Mouse (Mus musculus) layer of hippocampus, adult 2 months (tissue): ENCODE measurements at regions not wholly inside any gene's neighbourhood (a gene's known extent, or its start where the extent isn't known, plus 50 kb on each side); places are given as distances from the start of the nearest gene placed in this dataset.

Source experiments
- DNase-seq, 2 experiments: peaks; one replicate each; pipeline ENCODE4 v3.0.0; 2022; ENCODE audit warnings: low spot score in 2 of 2
- H3K27ac ChIP-seq: fragments of 200-600 bp; 2 replicates; pipeline ENCODE4 v1.8.1; 2022
- H3K4me3 ChIP-seq: fragments of 200-600 bp; 2 replicates; pipeline ENCODE4 v1.8.1; 2022; ENCODE audit warnings: mild to moderate bottlenecking
- CTCF ChIP-seq: fragments of 200-600 bp; conservative IDR thresholded peaks from 2 replicates; pipeline ENCODE4 v1.8.1; 2022; ENCODE audit warnings: antibody characterized with exemption, mild to moderate bottlenecking, moderate library complexity

GRCm38 (mm10) chr7:68686396-68687139 is 62.5 kb downstream of the Arrdc4 start:
- H3K27ac ChIP-seq = no peak overlapping the region
- H3K4me3 ChIP-seq = no peak overlapping the region
- no peak for TF ChIP-seq CTCF
- no peak for DNase-seq

- no peak for DNase-seq
- TF ChIP-seq CTCF = no peak
- H3K27ac ChIP-seq = no peak overlapping the region
- no peak overlapping the region for H3K4me3 ChIP-seq
Measured at GRCm38 (mm10) chr7:68682929-68683643, 66.0 kb downstream of the Arrdc4 start.

GRCm38 (mm10) chr7:68682318-68682728 is 66.7 kb downstream of the Arrdc4 start:
- TF ChIP-seq CTCF = no peak
- DNase-seq = no peak
- Histone ChIP-seq H3K4me3 (no peak overlapping the region), H3K27ac (no peak overlapping the region)

- Histone ChIP-seq H3K27ac (no peak overlapping the region), H3K4me3 (no peak overlapping the region)
- no peak for TF ChIP-seq CTCF
- no peak for DNase-seq
Measured at GRCm38 (mm10) chr7:68679770-68680169, 69.3 kb downstream of the Arrdc4 start.

GRCm38 (mm10) chr7:68667790-68668732 is 81.0 kb downstream of the Arrdc4 start:
- Histone ChIP-seq H3K4me3 (no peak overlapping the region), H3K27ac (no peak overlapping the region)
- no peak for TF ChIP-seq CTCF
- DNase-seq = no peak

GRCm38 (mm10) chr7:68667215-68667614 is 81.8 kb downstream of the Arrdc4 start:
- H3K27ac ChIP-seq = no peak overlapping the region

GRCm38 (mm10) chr7:68656354-68656753 is 92.7 kb downstream of the Arrdc4 start:
- no peak for TF ChIP-seq CTCF
- no peak for DNase-seq
- Histone ChIP-seq H3K27ac (no peak overlapping the region), H3K4me3 (no peak overlapping the region)

More at GRCm38 (mm10) chr7:68667215-68667614, 81.8 kb downstream of the Arrdc4 start:
- peak; percentile 62 for TF ChIP-seq CTCF
- no peak overlapping the region for H3K4me3 ChIP-seq
- no peak for DNase-seq

- TF ChIP-seq CTCF = no peak
- H3K4me3 ChIP-seq = no peak overlapping the region
Measured at GRCm38 (mm10) chr7:68653534-68653933, 95.5 kb downstream of the Arrdc4 start.

GRCm38 (mm10) chr7:68651418-68651817 is 97.6 kb downstream of the Arrdc4 start:
- H3K27ac ChIP-seq = no peak overlapping the region
- TF ChIP-seq CTCF = peak; percentile 81
- DNase-seq = no peak
- no peak overlapping the region for H3K4me3 ChIP-seq

More at GRCm38 (mm10) chr7:68653534-68653933, 95.5 kb downstream of the Arrdc4 start:
- DNase-seq = no peak
- H3K27ac ChIP-seq = no peak overlapping the region

GRCm38 (mm10) chr7:68637556-68638215 is 111.4 kb downstream of the Arrdc4 start:
- no peak for TF ChIP-seq CTCF
- Histone ChIP-seq H3K27ac (no peak overlapping the region), H3K4me3 (no peak overlapping the region)
- no peak for DNase-seq

GRCm38 (mm10) chr7:68621080-68621479 is 128.0 kb downstream of the Arrdc4 start:
- Histone ChIP-seq H3K4me3 (no peak overlapping the region), H3K27ac (no peak overlapping the region)
- TF ChIP-seq CTCF = no peak
- DNase-seq = no peak

- Histone ChIP-seq H3K4me3 (no peak overlapping the region), H3K27ac (no peak overlapping the region)
- no peak for TF ChIP-seq CTCF
- DNase-seq = no peak
Measured at GRCm38 (mm10) chr7:68610499-68610898, 138.5 kb downstream of the Arrdc4 start.
